Mouse (Mus musculus) skeletal muscle tissue, adult 2 months (tissue): ENCODE results near the gene Gm15319.
A peak's percentile ranks its signal among the peaks of the same experiment; 100 is the strongest.
"Not testable (repeated sequence)": the region's sequence is repeated elsewhere in the genome, so short reads cannot be mapped to it uniquely, and the experiment has no call there.

ENCODE experiments used
- DNase-seq: peaks from one replicate; pipeline ENCODE4 v3.0.0-alpha.2; 2012; ENCODE audit warnings: low read depth, low spot score

Gene Gm15319

GRCm38 (mm10) chr8:20297939-20298505, 65.0 kb downstream of the Gm15319 start:
- not testable (repeated sequence) for DNase-seq

DNA sequence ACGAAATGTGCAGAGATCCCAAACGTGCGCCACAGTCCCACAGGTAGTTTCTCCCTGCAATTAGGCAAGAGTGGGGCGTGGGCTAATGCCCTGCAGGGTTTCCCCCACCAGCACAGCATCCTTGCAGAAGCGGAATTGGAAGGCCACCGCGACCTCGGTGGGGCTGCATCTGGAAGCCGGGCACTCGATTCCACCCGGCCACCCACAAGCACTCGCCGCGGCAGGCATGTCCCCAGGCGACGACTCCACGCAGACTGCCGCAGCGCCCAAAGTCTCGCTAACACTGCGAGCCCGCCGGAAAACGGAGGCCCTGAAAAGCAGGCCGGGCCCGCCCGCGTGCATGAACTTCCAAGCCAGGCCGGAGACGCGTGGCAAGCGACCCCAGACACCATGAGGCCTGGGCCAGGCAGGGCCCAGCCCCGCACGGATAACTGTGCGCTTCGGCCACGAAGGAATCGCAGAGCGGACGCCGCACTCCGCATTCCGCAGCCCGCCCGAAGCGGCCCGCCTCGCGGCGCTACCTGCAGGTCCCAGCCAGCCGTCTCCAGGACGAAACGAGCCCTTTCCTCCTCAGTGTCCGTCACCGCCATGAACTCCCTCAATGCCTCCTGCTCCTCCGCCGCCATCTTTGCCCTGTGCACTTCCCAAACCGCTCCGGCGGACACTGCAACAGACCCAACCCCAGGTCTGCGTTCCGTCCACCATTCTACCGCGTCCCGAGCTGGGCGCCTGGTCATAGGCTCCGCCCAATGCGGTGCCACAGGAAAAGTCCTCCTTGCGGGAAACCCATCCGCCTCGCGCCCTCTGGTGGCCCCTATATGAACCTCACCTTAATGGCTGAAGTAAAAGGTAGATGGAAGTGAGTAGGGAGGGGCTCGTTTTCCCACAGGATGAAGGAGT, 66.0 kb downstream of the Gm15319 start:
- peak; percentile 84 for DNase-seq

- DNase-seq, result not testable (repeated sequence)
Observed at GRCm38 (mm10) chr8:20295881-20296280, 67.1 kb downstream of the Gm15319 start.

DNA sequence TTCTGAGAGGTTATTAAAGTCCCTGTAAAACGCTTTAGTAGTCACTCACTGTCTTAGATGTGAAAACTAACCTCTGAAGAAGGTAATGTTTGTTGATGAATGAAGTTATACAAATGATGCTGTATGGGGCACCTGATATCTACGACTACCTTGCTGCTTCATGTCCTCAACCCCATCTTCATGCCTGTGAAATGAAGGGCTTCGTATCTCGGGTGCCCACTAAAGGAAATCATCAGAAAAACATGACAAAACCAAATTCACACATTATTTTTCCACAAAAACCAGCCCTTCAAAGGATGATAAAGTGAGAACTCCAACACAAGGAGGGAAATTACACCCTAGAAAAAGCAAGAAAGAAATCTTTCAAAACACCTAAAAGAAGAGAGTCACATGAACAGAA, 68.2 kb downstream of the Gm15319 start:
- DNase-seq, result not testable (repeated sequence)

DNA sequence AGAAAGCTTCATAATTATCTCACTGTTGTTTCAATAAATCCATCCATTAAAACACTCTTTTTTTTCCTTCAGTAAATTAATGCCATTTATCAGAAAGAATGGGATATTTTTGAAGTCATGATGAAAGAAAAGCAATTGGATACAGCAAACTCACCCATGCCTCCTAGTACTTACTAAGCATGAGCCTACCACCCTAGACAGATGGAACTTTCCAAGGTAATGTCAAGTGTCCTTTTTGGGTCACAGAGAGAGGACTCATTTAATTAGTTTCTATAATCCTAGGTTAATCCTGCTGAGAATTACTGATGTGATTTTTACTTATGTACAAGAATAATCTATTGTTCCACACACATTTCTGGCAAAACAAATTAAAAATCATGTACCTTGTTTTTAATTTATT, 69.0 kb downstream of the Gm15319 start:
- not testable (repeated sequence) for DNase-seq

GRCm38 (mm10) chr8:20290015-20290414, 73.0 kb downstream of the Gm15319 start:
- not testable (repeated sequence) for DNase-seq

- not testable (repeated sequence) for DNase-seq
Observed at GRCm38 (mm10) chr8:20288878-20289277, 74.1 kb downstream of the Gm15319 start.

- DNase-seq, result not testable (repeated sequence)
Observed at GRCm38 (mm10) chr8:20287706-20288105, 75.3 kb downstream of the Gm15319 start.
